Mouse (Mus musculus): ENCODE results near the gene 2410131K14Rik.

GRCm38 (mm10) chr5:118259636-118260035, 14.6 kb downstream of the 2410131K14Rik start:
- no peak for TF ChIP-seq CTCF (IDR thresholded peaks at IDR 0.05)
- no peak for TF ChIP-seq POLR2A (IDR thresholded peaks at IDR 0.05; ENCODE audit: insufficient read depth, low read depth, low read length)
